Mouse (Mus musculus): ENCODE results near the gene Sept4.

Gene Sept4

GRCm38 (mm10) chr11:87568255-87568953 lies at the start of gene Sept4:
Gene Sept4, plus strand, starts transcription at chr11:87568903.
- DNase-seq (ENCODE audit: extremely low read depth, insufficient read length, low spot score): no peak

- DNase-seq (ENCODE audit: extremely low read depth, insufficient read length, low spot score): peak; percentile 37
These were observed 49.4 kb upstream of the Sept4 start for GRCm38 (mm10) chr11:87519260-87519659.

GRCm38 (mm10) chr11:87523466-87523865 lies 45.2 kb upstream of the Sept4 start:
- DNase-seq (ENCODE audit: extremely low read depth, insufficient read length, low spot score): no peak

- DNase-seq (ENCODE audit: extremely low read depth, insufficient read length, low spot score): no peak
These were observed 44.7 kb upstream of the Sept4 start for GRCm38 (mm10) chr11:87523967-87524366.

- no peak for DNase-seq (ENCODE audit: extremely low read depth, insufficient read length, low spot score)
These were observed 43.9 kb upstream of the Sept4 start for GRCm38 (mm10) chr11:87524780-87525179.

- DNase-seq (ENCODE audit: extremely low read depth, insufficient read length, low spot score): no peak
These were observed 41.3 kb upstream of the Sept4 start for GRCm38 (mm10) chr11:87527364-87527763.

- no peak for DNase-seq (ENCODE audit: extremely low read depth, insufficient read length, low spot score)
These were observed 40.7 kb upstream of the Sept4 start for GRCm38 (mm10) chr11:87527990-87528389.

- DNase-seq (ENCODE audit: extremely low read depth, insufficient read length, low spot score): no peak
These were observed 37.0 kb upstream of the Sept4 start for GRCm38 (mm10) chr11:87531695-87532094.

GRCm38 (mm10) chr11:87542285-87542684 lies 26.4 kb upstream of the Sept4 start:
- DNase-seq (ENCODE audit: extremely low read depth, insufficient read length, low spot score): no peak

GRCm38 (mm10) chr11:87542906-87543305 lies 25.8 kb upstream of the Sept4 start:
- no peak for DNase-seq (ENCODE audit: extremely low read depth, insufficient read length, low spot score)

GRCm38 (mm10) chr11:87553342-87553741 lies 15.4 kb upstream of the Sept4 start:
- no peak for DNase-seq (ENCODE audit: extremely low read depth, insufficient read length, low spot score)

GRCm38 (mm10) chr11:87554386-87554785 lies 14.3 kb upstream of the Sept4 start:
- DNase-seq (ENCODE audit: extremely low read depth, insufficient read length, low spot score): no peak

GRCm38 (mm10) chr11:87555106-87555703 lies 13.5 kb upstream of the Sept4 start:
- no peak for DNase-seq (ENCODE audit: extremely low read depth, insufficient read length, low spot score)

- no peak for DNase-seq (ENCODE audit: extremely low read depth, insufficient read length, low spot score)
These were observed 7.5 kb upstream of the Sept4 start for GRCm38 (mm10) chr11:87561208-87561607.

GRCm38 (mm10) chr11:87566501-87566900 lies 2.2 kb upstream of the Sept4 start, which contains the start of gene Gm11492:
Gene Gm11492, plus strand, starts transcription at chr11:87566653.
- no peak for DNase-seq (ENCODE audit: extremely low read depth, insufficient read length, low spot score)

GRCm38 (mm10) chr11:87570743-87571142 lies 2.0 kb downstream of the Sept4 start:
- DNase-seq (ENCODE audit: extremely low read depth, insufficient read length, low spot score): no peak

- DNase-seq (ENCODE audit: extremely low read depth, insufficient read length, low spot score): no peak
These were observed 2.8 kb downstream of the Sept4 start for GRCm38 (mm10) chr11:87571361-87571950.

GRCm38 (mm10) chr11:87573751-87574150 lies 5.0 kb downstream of the Sept4 start:
- DNase-seq (ENCODE audit: extremely low read depth, insufficient read length, low spot score): no peak

GRCm38 (mm10) chr11:87574520-87575180 lies 5.9 kb downstream of the Sept4 start:
- DNase-seq (ENCODE audit: extremely low read depth, insufficient read length, low spot score): peak; percentile 32

GRCm38 (mm10) chr11:87577601-87578248 lies 9.0 kb downstream of the Sept4 start:
- no peak for DNase-seq (ENCODE audit: extremely low read depth, insufficient read length, low spot score)

All from 3134 (cell line).